Mouse (Mus musculus): ENCODE data around the gene Vsig8.

GRCm38 (mm10) chr1:172593321-172593720 lies 37.6 kb downstream of the Vsig8 start:
- TF ChIP-seq CTCF (IDR thresholded peaks at IDR 0.05; ENCODE audit: low read depth) = no peak
- TF ChIP-seq EP300 (IDR thresholded peaks at IDR 0.05; ENCODE audit: low read depth) = no peak
